Mouse (Mus musculus): Measurements from ENCODE around the gene Sergef. TPM values are rescaled to one million over a fixed set of nuclear protein-coding genes. Genes with fewer than 3 reads are reported as not detected.

Gene Sergef
- polyA plus RNA-seq, 1 experiment from 2014 or later: 16.8 TPM

DNA sequence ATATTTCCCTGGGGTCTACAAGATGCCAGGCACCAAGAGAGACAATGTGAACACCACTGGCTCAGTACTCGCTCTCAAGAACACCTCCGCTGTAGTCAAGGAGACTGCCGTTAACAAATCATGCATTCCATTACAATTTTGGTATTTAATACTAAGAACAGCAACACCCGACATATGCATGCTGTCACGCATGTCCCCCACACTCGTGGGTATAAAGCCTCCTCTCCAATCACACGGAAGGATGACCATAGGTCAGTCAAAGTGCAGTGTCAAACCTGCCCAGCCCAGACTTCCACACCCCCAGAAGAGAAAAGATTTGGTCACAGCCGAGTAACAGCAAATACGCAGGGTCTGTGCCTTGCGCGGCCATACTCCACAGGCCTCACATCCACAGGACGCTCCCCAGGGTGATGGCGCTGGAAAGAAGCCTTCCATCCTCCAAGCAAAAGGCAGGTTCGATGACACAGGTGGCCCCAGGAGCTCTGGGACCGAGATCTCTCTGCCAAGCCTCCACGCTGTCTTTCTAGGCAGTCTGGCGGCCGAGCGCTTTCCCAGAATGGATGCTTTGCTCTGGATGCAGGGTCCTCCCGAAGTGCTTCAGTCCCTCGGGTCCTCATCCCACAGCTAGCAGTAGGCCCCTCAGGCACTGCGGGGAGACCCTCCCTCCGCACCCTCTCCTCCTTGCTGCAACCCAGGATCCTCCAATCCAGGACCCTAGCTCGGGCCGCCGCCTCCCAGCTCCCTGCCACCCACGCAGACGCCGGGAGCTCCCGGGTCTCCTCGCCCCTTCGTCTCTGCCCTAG lies 517 bp downstream of the Sergef start:
- Histone ChIP-seq H3K9me3 (ENCODE audit: control insufficient read depth, low read length) (no peaks in the 10 kb centered on the region), H3K4me3 (ENCODE audit: low read depth, low read length) (peak overlapping the region; percentile 83), H3K9ac (ENCODE audit: low read length) (peak overlapping the region; percentile 78), H3K4me2 (ENCODE audit: low read length) (peak overlapping the region; percentile 89), H3K4me1 (replicated peaks; ENCODE audit: control insufficient read depth, insufficient read depth, low read length) (peaks cover 6% of the 10 kb centered on the region), H3K27me3 (replicated peaks; ENCODE audit: control insufficient read depth, insufficient read depth, low read length) (no peaks in the 10 kb centered on the region), H3K27ac (ENCODE audit: low read depth) (0 out of 2 replicates have a peak overlapping the region, but pooled peaks have one; percentile 27), H3K36me3 (ENCODE audit: control insufficient read depth, insufficient read depth, low read length) (no peaks in the 10 kb centered on the region)
- DNase-seq (ENCODE audit: low spot score) (no peak), ATAC-seq (replicated peaks; ENCODE audit: low FRiP score, low TSS enrichment, low read depth) (peak; percentile 79; the same call in 1 of the 2 replicates)
- 9% methylated on average over 32 of the region's 32 CpGs for WGBS

DNA sequence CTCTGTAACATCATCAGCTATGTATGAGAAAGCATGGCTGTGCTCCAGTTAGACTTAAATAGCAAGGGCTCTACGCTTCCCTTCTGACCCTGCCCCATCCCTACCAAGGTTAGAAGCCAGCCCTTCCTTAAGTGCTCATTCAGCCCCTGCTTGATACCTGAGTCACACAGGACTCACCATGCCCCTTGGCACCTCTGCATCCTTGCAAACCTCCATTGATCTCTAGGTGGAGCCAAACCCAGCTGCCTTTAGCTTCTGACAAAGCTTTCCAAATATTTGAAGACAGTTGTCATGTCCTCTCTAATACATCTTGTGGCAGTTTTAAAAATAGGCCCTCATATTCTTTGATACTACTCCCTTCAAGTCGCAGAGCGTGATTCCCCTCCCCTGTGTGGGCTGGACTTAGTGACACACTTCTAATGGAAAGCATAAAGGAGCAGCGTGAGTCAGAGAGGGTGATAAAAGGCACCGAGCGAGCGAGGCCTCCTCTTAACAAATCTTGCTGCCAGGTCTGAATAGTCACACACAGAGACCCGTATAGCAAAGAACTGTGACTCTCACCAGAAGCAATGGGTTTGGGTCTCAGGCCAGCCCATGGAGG lies 11.1 kb downstream of the Sergef start:
- Histone ChIP-seq H3K4me2 (ENCODE audit: low read length) (no peak overlapping the region), H3K9me3 (ENCODE audit: control insufficient read depth, low read length) (no peaks in the 10 kb centered on the region), H3K27me3 (replicated peaks; ENCODE audit: control insufficient read depth, insufficient read depth, low read length) (no peaks in the 10 kb centered on the region), H3K4me1 (replicated peaks; ENCODE audit: control insufficient read depth, insufficient read depth, low read length) (no peaks in the 10 kb centered on the region), H3K4me3 (ENCODE audit: low read depth, low read length) (no peak overlapping the region), H3K36me3 (ENCODE audit: control insufficient read depth, insufficient read depth, low read length) (peaks cover 3% of the 10 kb centered on the region; the same call in 1 of the 2 replicates), H3K9ac (ENCODE audit: low read length) (no peak overlapping the region), H3K27ac (ENCODE audit: low read depth) (no peak overlapping the region)
- ATAC-seq (replicated peaks; ENCODE audit: low FRiP score, low TSS enrichment, low read depth) (no peak), DNase-seq (ENCODE audit: low spot score) (no peak)
- 82% methylated on average over 8 of the region's 8 CpGs for WGBS

DNA sequence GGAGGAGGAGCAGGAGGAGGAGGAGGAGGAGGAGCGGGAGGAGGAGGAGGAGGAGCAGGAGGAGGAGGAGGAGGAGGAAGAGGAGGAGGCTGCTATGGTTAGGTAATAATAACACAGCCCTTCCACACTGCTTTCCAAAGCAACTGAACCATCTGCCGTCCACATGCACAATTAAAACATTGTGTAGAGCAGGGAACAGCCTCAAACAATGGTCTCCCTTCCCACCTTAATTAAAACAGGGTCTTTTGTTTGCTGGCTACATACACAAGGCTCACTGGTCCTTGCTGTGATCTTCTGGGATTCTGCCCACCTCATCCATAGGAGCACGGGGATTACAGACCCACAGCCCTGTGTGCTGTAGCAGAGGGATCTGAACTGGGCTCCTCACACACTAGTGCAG lies 15.6 kb downstream of the Sergef start:
- Histone ChIP-seq H3K9ac (ENCODE audit: low read length) (no peak overlapping the region), H3K4me3 (ENCODE audit: low read depth, low read length) (no peak overlapping the region), H3K27me3 (replicated peaks; ENCODE audit: control insufficient read depth, insufficient read depth, low read length) (no peaks in the 10 kb centered on the region), H3K9me3 (ENCODE audit: control insufficient read depth, low read length) (no peaks in the 10 kb centered on the region), H3K36me3 (ENCODE audit: control insufficient read depth, insufficient read depth, low read length) (peaks cover 16% of the 10 kb centered on the region; the same call in 1 of the 2 replicates), H3K4me2 (ENCODE audit: low read length) (no peak overlapping the region), H3K27ac (ENCODE audit: low read depth) (no peak overlapping the region), H3K4me1 (replicated peaks; ENCODE audit: control insufficient read depth, insufficient read depth, low read length) (no peaks in the 10 kb centered on the region)
- DNase-seq (ENCODE audit: low spot score): no peak
- no peak for ATAC-seq (replicated peaks; ENCODE audit: low FRiP score, low TSS enrichment, low read depth)
- 64% methylated on average over 2 of the region's 3 CpGs for WGBS

DNA sequence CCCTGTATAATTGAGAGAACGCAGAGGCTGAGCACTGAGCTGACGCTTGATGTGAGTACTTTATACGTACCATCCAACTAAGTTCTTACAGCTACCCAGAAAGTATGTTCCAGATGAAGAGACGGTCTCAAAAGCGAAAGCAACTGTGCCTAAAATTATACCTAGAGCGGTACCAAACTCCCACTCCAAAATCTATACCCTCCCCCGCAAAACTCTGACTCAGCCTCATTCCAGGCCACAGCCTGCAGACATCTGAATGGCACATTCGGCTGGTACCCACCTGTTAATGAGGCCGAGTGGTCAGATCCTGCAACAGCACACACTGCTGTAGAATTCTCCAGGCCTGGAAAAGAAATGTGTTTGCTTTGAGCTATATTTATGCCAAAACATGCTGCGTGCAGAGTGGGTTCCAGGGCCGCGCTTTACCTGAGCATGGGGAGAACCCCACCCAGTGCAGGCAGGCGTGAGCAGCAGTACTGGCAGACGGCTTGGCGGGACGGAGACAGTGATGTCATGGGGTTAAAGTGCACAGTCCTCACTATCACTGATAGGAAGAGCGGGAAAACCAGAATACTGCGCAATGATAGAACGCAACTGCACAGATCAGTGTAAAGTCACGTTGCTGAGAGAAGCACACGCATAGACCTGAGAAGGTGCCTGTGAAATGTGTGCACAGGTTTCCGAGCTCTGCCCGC lies 21.0 kb downstream of the Sergef start:
- WGBS: 91% methylated on average over 23 of the region's 23 CpGs
- Histone ChIP-seq H3K9me3 (ENCODE audit: control insufficient read depth, low read length) (no peaks in the 10 kb centered on the region), H3K36me3 (ENCODE audit: control insufficient read depth, insufficient read depth, low read length) (peaks cover 20% of the 10 kb centered on the region; the same call in 1 of the 2 replicates), H3K4me2 (ENCODE audit: low read length) (no peak overlapping the region), H3K4me1 (replicated peaks; ENCODE audit: control insufficient read depth, insufficient read depth, low read length) (no peaks in the 10 kb centered on the region), H3K27me3 (replicated peaks; ENCODE audit: control insufficient read depth, insufficient read depth, low read length) (no peaks in the 10 kb centered on the region), H3K4me3 (ENCODE audit: low read depth, low read length) (no peak overlapping the region), H3K27ac (ENCODE audit: low read depth) (no peak overlapping the region), H3K9ac (ENCODE audit: low read length) (no peak overlapping the region)
- ATAC-seq (replicated peaks; ENCODE audit: low FRiP score, low TSS enrichment, low read depth) (no peak; the same call in 1 of the 2 replicates), DNase-seq (ENCODE audit: low spot score) (no peak)

DNA sequence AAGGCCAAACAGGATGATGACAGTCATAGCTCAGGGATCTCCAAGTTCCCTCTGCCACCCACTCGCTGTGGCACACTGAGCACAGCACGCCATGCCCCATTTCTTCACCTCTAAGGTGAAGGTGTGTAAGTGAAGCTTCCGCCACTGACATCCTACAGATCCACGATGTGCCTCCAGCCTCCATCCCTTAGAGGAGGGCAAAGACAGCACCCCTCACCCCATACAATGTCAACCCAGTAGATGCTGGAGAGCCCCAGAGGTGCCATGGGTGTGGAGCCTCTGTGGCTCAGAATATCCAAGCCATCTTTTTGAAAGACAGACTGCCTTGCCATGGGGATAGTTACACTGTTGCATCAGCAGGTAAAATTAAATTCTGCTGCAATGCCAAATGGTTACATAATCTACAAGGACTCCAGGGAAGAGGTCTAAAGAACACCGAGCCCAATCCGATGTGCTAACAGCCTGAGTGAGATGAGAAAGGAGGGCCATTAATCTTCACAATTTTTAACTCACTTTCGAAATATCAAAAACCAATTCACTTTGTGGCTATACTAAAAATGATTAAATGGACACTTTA lies 23.1 kb downstream of the Sergef start:
- H3K9me3 ChIP-seq (ENCODE audit: control insufficient read depth, low read length): no peaks in the 10 kb centered on the region
- 91% methylated on average over 7 of the region's 7 CpGs for WGBS
- H3K27ac ChIP-seq (ENCODE audit: low read depth): no peak overlapping the region
- H3K9ac ChIP-seq (ENCODE audit: low read length): no peak overlapping the region
- DNase-seq (ENCODE audit: low spot score): no peak
- no peak overlapping the region for H3K4me3 ChIP-seq (ENCODE audit: low read depth, low read length)
- H3K4me1 ChIP-seq (replicated peaks; ENCODE audit: control insufficient read depth, insufficient read depth, low read length): no peaks in the 10 kb centered on the region
- no peaks in the 10 kb centered on the region for H3K27me3 ChIP-seq (replicated peaks; ENCODE audit: control insufficient read depth, insufficient read depth, low read length)
- peaks cover 20% of the 10 kb centered on the region for H3K36me3 ChIP-seq (ENCODE audit: control insufficient read depth, insufficient read depth, low read length)
- H3K4me2 ChIP-seq (ENCODE audit: low read length): no peak overlapping the region
- no peak for ATAC-seq (replicated peaks; ENCODE audit: low FRiP score, low TSS enrichment, low read depth)

DNA sequence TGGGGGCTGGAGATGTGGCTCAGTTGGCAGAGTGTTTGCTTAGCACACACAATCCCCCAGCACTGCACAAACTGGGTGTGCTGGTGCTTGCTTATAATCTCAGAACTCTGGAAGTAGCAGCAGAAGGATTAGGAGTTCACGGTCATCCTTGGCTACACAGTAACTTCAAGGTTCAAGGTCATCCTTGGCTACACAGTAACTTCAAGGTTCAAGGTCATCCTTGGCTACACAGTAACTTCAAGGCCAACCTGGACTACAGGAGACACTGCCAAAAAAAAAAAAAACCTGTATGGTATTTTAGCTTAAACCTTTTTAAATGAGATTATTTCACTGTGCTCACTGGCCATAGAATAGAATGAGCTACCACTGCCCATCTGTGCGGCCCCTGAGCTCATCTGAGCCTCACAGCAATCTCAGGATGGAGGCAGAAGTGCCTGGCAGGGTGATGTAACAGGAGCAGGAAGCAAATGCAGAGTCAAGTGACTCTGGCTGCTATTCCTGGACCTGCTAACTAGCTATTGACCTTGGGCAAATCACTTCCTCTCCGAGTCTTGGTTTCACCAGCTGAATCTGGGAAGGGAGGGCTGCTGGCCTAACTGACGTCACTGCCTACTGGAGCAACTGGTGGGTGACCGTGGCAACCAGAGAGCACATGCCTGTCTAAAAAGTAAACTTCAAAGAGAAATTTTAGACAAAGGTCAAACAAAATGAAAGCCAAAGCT lies 24.2 kb downstream of the Sergef start:
- Histone ChIP-seq H3K4me1 (replicated peaks; ENCODE audit: control insufficient read depth, insufficient read depth, low read length) (no peaks in the 10 kb centered on the region), H3K4me3 (ENCODE audit: low read depth, low read length) (no peak overlapping the region), H3K36me3 (ENCODE audit: control insufficient read depth, insufficient read depth, low read length) (peaks cover 13% of the 10 kb centered on the region), H3K9me3 (ENCODE audit: control insufficient read depth, low read length) (no peaks in the 10 kb centered on the region), H3K27ac (ENCODE audit: low read depth) (no peak overlapping the region), H3K27me3 (replicated peaks; ENCODE audit: control insufficient read depth, insufficient read depth, low read length) (no peaks in the 10 kb centered on the region), H3K4me2 (ENCODE audit: low read length) (no peak overlapping the region), H3K9ac (ENCODE audit: low read length) (no peak overlapping the region)
- ATAC-seq (replicated peaks; ENCODE audit: low FRiP score, low TSS enrichment, low read depth) (no peak), DNase-seq (ENCODE audit: low spot score) (no peak)
- 46% methylated on average over 5 of the region's 5 CpGs for WGBS

DNA sequence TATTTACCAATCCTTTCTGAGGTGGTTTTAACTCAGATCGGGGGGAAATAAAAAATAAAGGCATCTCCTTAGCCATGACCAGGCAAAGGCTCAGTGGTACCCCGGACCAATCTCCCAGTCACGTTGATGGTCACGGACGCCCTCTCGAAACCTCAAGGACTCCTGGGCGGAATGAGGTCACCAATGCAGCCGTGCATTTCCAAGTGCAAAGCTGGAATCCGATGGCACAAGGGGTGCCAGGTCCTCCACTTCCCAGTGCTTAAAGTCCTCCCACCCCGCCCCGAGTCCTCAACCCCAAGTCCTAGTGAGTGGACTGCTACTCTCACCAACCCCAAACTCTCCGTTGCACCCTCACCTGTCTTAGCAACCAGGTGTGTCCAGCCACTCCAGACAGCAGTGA lies 25.3 kb downstream of the Sergef start:
- no peak for ATAC-seq (replicated peaks; ENCODE audit: low FRiP score, low TSS enrichment, low read depth)
- H3K4me1 ChIP-seq (replicated peaks; ENCODE audit: control insufficient read depth, insufficient read depth, low read length): no peaks in the 10 kb centered on the region
- H3K4me3 ChIP-seq (ENCODE audit: low read depth, low read length): no peak overlapping the region
- no peak overlapping the region for H3K9ac ChIP-seq (ENCODE audit: low read length)
- H3K36me3 ChIP-seq (ENCODE audit: control insufficient read depth, insufficient read depth, low read length): peaks cover 6% of the 10 kb centered on the region; the same call in 1 of the 2 replicates
- H3K9me3 ChIP-seq (ENCODE audit: control insufficient read depth, low read length): no peaks in the 10 kb centered on the region
- 94% methylated on average over 12 of the region's 12 CpGs for WGBS
- no peak for DNase-seq (ENCODE audit: low spot score)
- no peaks in the 10 kb centered on the region for H3K27me3 ChIP-seq (replicated peaks; ENCODE audit: control insufficient read depth, insufficient read depth, low read length)
- H3K27ac ChIP-seq (ENCODE audit: low read depth): no peak overlapping the region
- H3K4me2 ChIP-seq (ENCODE audit: low read length): no peak overlapping the region

DNA sequence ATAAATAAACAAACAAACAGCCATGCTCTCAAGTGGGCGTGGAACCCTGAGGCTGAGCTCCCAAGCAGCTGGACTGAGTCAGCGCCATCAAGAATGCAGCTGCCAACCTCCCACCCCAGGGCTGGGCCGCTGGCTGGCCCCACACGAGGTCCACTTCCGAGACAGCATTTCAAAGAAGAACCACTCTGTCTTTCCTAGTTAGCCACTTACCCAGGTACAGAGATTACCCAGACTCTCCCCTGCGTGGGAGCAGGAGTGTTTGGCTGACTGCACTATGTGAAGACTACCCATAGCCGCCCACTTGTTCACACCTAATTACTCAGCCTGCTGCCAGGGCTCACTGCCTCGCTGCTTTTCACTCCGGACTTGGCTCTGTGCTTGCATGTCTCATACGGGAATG lies 26.5 kb downstream of the Sergef start:
- no peak for ATAC-seq (replicated peaks; ENCODE audit: low FRiP score, low TSS enrichment, low read depth)

More for the DNA sequence above, 26.5 kb downstream of the Sergef start:
- Histone ChIP-seq H3K4me3 (ENCODE audit: low read depth, low read length) (no peak overlapping the region), H3K27me3 (replicated peaks; ENCODE audit: control insufficient read depth, insufficient read depth, low read length) (no peaks in the 10 kb centered on the region), H3K9me3 (ENCODE audit: control insufficient read depth, low read length) (no peaks in the 10 kb centered on the region), H3K27ac (ENCODE audit: low read depth) (no peak overlapping the region), H3K4me2 (ENCODE audit: low read length) (no peak overlapping the region), H3K4me1 (replicated peaks; ENCODE audit: control insufficient read depth, insufficient read depth, low read length) (no peaks in the 10 kb centered on the region), H3K36me3 (ENCODE audit: control insufficient read depth, insufficient read depth, low read length) (no peaks in the 10 kb centered on the region; the same call in 1 of the 2 replicates), H3K9ac (ENCODE audit: low read length) (no peak overlapping the region)
- WGBS: 76% methylated on average over 10 of the region's 10 CpGs
- no peak for DNase-seq (ENCODE audit: low spot score)
